Mouse (Mus musculus): ENCODE results near the gene Wdhd1.

GRCm38 (mm10) chr14:47305933-47306332 is 29.3 kb upstream of the Wdhd1 start:
- TF ChIP-seq CTCF (IDR thresholded peaks at IDR 0.05; ENCODE audit: control insufficient read depth, insufficient read depth, insufficient replicate concordance, low read depth, low read length) (no peak), POLR2A (IDR thresholded peaks at IDR 0.05; ENCODE audit: control insufficient read depth, low read depth, low read length) (no peak)

Measured in testis, adult 2 months (tissue).